Mouse (Mus musculus) kidney, postnatal 0 days (tissue): Measurements from ENCODE around the gene Olfr667. TPM values are rescaled to one million over a fixed set of nuclear protein-coding genes. Genes with fewer than 3 reads are reported as not detected.
"Not testable (repeated sequence)": the region's sequence is repeated elsewhere in the genome, so short reads cannot be mapped to it uniquely, and the experiment has no call there.

Experiments used
- ATAC-seq: fragments of 200-750 bp; cut with Nextera tagmentation; replicated peaks from 2 replicates; pipeline ENCODE4 v1.8.0; 2017; ENCODE audit warnings: low read depth, moderate number of reproducible peaks, moderate TSS enrichment, moderate library complexity; ENCODE audit not compliant: low FRiP score
- DNase-seq: peaks from one replicate; pipeline ENCODE4 v3.0.0-alpha.2; 2016; ENCODE audit warnings: low spot score
- H3K27ac ChIP-seq: fragments of 300-500 bp; sonication (generic); 2 replicates; pipeline ENCODE4 v1.5.1; 2014; ENCODE audit warnings: mild to moderate bottlenecking
- H3K27me3 ChIP-seq: fragments of 300-500 bp; sonication (generic); 2 replicates; pipeline ENCODE4 v1.6.1; 2014; ENCODE audit warnings: low read length, mixed read lengths; ENCODE audit not compliant: insufficient read depth
- H3K36me3 ChIP-seq: fragments of 300-500 bp; sonication (generic); 2 replicates; pipeline ENCODE4 v1.6.1; 2014; ENCODE audit warnings: low read length, mixed read lengths; ENCODE audit not compliant: insufficient read depth
- H3K4me1 ChIP-seq: fragments of 300-500 bp; sonication (generic); replicated peaks from 2 replicates; pipeline ENCODE4 v1.6.1; 2014; ENCODE audit warnings: antibody characterized with exemption, low read length, mixed read lengths; ENCODE audit not compliant: insufficient read depth
- H3K4me2 ChIP-seq: fragments of 300-500 bp; sonication (generic); 2 replicates; pipeline ENCODE4 v1.6.1; 2014; ENCODE audit warnings: mild to moderate bottlenecking, low read length, moderate library complexity, mixed read lengths
- H3K4me3 ChIP-seq: fragments of 300-500 bp; sonication (generic); replicated peaks from 2 replicates; pipeline ENCODE4 v1.5.1; 2014; ENCODE audit warnings: low read depth, low read length
- H3K9ac ChIP-seq: fragments of 300-500 bp; sonication (generic); 2 replicates; pipeline ENCODE4 v1.6.1; 2014; ENCODE audit warnings: low read depth, low read length
- H3K9me3 ChIP-seq: fragments of 300-500 bp; sonication (generic); replicated peaks from 2 replicates; pipeline ENCODE4 v1.6.1; 2016; ENCODE audit warnings: low read length, inconsistent platforms, mixed read lengths
- CTCF ChIP-seq: IDR thresholded peaks from 2 replicates; pipeline ENCODE4 v1.5.1; 2016; ENCODE audit warnings: antibody characterized with exemption, low read depth, mild to moderate bottlenecking, moderate library complexity
- WGBS: fragments of 180-500 bp; shearing (Covaris S2); extraction: QIAGEN DNeasy Blood & Tissue Kit; methylation state at CpG from one replicate; pipeline ENCODE4 v1.1.7; 2014; 5-methylcytosine and 5-hydroxymethylcytosine counted together
- polyA plus RNA-seq: library from polyadenylated mRNA; unstranded; fragments of >200 nt; fragmentation: Nextera tagmentation; extraction: Ambion mirVana; gene quantifications from 2 replicates; pipeline ENCODE4 v1.2.1, GENCODE M21; 2015

Gene Olfr667
- polyA plus RNA-seq, result not detected in 2 replicates

- Histone ChIP-seq H3K36me3 (no peaks in the 10 kb centered on the region), H3K9me3 (no peaks in the 10 kb centered on the region), H3K4me3 (no peak within 1 kb of the TSS), H3K4me1 (no peaks in the 10 kb centered on the region), H3K9ac (no peak within 1 kb of the TSS), H3K27me3 (no peaks in the 10 kb centered on the region), H3K4me2 (no peak within 1 kb of the TSS), H3K27ac (no peak within 1 kb of the TSS)
- TF ChIP-seq CTCF, result no peak
- ATAC-seq (no peak), DNase-seq (no peak)
- WGBS, result 94% methylated on average over 1 of the region's 1 CpGs
These were observed at the start of gene Olfr667 for GRCm38 (mm10) chr7:104921382-104921781. Gene Olfr667 (minus strand): TSS chr7:104921482.

- H3K4me2 ChIP-seq, result no peak within 1 kb of the TSS
- H3K9ac ChIP-seq, result no peak within 1 kb of the TSS
- H3K27me3 ChIP-seq, result no peaks in the 10 kb centered on the region
- no peak for TF ChIP-seq CTCF
- no peak for DNase-seq
- no peaks in the 10 kb centered on the region for H3K36me3 ChIP-seq
- no peak for ATAC-seq
- H3K9me3 ChIP-seq, result no peaks in the 10 kb centered on the region
- H3K4me1 ChIP-seq, result no peaks in the 10 kb centered on the region
- 13% methylated on average over 1 of the region's 1 CpGs for WGBS
- H3K4me3 ChIP-seq, result no peak within 1 kb of the TSS
- no peak within 1 kb of the TSS for H3K27ac ChIP-seq
These were observed 41.2 kb upstream of the Olfr667 start, which contains the start of gene Olfr670 for GRCm38 (mm10) chr7:104962520-104962919. Gene Olfr670 (minus strand): TSS chr7:104962620.

- not testable (repeated sequence) for H3K36me3 ChIP-seq, ATAC-seq, H3K27ac ChIP-seq, H3K9me3 ChIP-seq, H3K27me3 ChIP-seq, H3K4me3 ChIP-seq, DNase-seq, H3K4me1 ChIP-seq, H3K9ac ChIP-seq, H3K4me2 ChIP-seq
- 91% methylated on average over 16 of the region's 16 CpGs for WGBS
These were observed 29.0 kb upstream of the Olfr667 start for GRCm38 (mm10) chr7:104950234-104950633.

- H3K9ac ChIP-seq, result no peak within 1 kb of the TSS
- H3K27ac ChIP-seq, result no peak within 1 kb of the TSS
- no peaks in the 10 kb centered on the region for H3K36me3 ChIP-seq
- H3K4me2 ChIP-seq, result no peak within 1 kb of the TSS
- no peak for ATAC-seq
- no peak within 1 kb of the TSS for H3K4me3 ChIP-seq
- DNase-seq, result no peak
- no peaks in the 10 kb centered on the region for H3K4me1 ChIP-seq
- no peaks in the 10 kb centered on the region for H3K27me3 ChIP-seq
- 70% methylated on average over 1 of the region's 1 CpGs for WGBS
- TF ChIP-seq CTCF, result no peak
- H3K9me3 ChIP-seq, result no peaks in the 10 kb centered on the region
These were observed 12.7 kb upstream of the Olfr667 start, which contains the start of gene Olfr669 for GRCm38 (mm10) chr7:104933940-104934339. Gene Olfr669 (plus strand): TSS chr7:104934240.

GRCm38 (mm10) chr7:104927957-104928356, 6.7 kb upstream of the Olfr667 start, which contains the start of gene Olfr668:
Gene Olfr668 (minus strand): TSS chr7:104928057.
- TF ChIP-seq CTCF, result no peak
- H3K27ac ChIP-seq, result no peak within 1 kb of the TSS

GRCm38 (mm10) chr7:104895852-104896251, 25.4 kb downstream of the Olfr667 start, which contains the start of gene Olfr666:
Gene Olfr666 (minus strand): TSS chr7:104895952.
- H3K27me3 ChIP-seq, result no peaks in the 10 kb centered on the region
- H3K4me1 ChIP-seq, result no peaks in the 10 kb centered on the region
- H3K27ac ChIP-seq, result no peak within 1 kb of the TSS
- H3K9me3 ChIP-seq, result no peaks in the 10 kb centered on the region
- WGBS, result 81% methylated on average over 2 of the region's 2 CpGs
- H3K9ac ChIP-seq, result no peak within 1 kb of the TSS
- no peak within 1 kb of the TSS for H3K4me2 ChIP-seq
- no peak for TF ChIP-seq CTCF
- DNase-seq (no peak), ATAC-seq (no peak)
- no peaks in the 10 kb centered on the region for H3K36me3 ChIP-seq
- H3K4me3 ChIP-seq, result no peak within 1 kb of the TSS

More at GRCm38 (mm10) chr7:104927957-104928356, 6.7 kb upstream of the Olfr667 start, which contains the start of gene Olfr668:
- Histone ChIP-seq H3K9me3 (no peaks in the 10 kb centered on the region), H3K4me3 (no peak within 1 kb of the TSS), H3K4me2 (no peak within 1 kb of the TSS), H3K27me3 (no peaks in the 10 kb centered on the region), H3K4me1 (no peaks in the 10 kb centered on the region), H3K36me3 (no peaks in the 10 kb centered on the region), H3K9ac (no peak within 1 kb of the TSS)
- whole genome bisulfite sequencing, result 73% methylated on average over 1 of the region's 1 CpGs
- no peak for ATAC-seq
- no peak for DNase-seq

- WGBS, result 40% methylated on average over 1 of the region's 1 CpGs
- DNase-seq (no peak), ATAC-seq (no peak)
- no peaks in the 10 kb centered on the region for H3K27me3 ChIP-seq
- no peak within 1 kb of the TSS for H3K9ac ChIP-seq
- no peak within 1 kb of the TSS for H3K4me2 ChIP-seq
- no peak within 1 kb of the TSS for H3K27ac ChIP-seq
- H3K36me3 ChIP-seq, result no peaks in the 10 kb centered on the region
- no peaks in the 10 kb centered on the region for H3K4me1 ChIP-seq
- no peak for TF ChIP-seq CTCF
- H3K4me3 ChIP-seq, result no peak within 1 kb of the TSS
- no peaks in the 10 kb centered on the region for H3K9me3 ChIP-seq
These were observed 43.6 kb downstream of the Olfr667 start, which contains the start of gene Olfr665 for GRCm38 (mm10) chr7:104877731-104878130. Gene Olfr665 (plus strand): TSS chr7:104878031.

Other genes starting within 250 kb of the Olfr667 start
- gene Olfr661, start 235.0 kb downstream of the Olfr667 start, polyA plus RNA-seq, result not detected in 2 replicates
- gene Usp17le, start 144.0 kb downstream of the Olfr667 start, polyA plus RNA-seq, result not detected in 2 replicates
- not detected in 2 replicates for gene Usp17lb, start 78.9 kb downstream of the Olfr667 start, polyA plus RNA-seq
- gene Usp17la, start 64.5 kb downstream of the Olfr667 start, polyA plus RNA-seq, result not detected in 2 replicates
- gene Olfr665, start 43.5 kb downstream of the Olfr667 start, polyA plus RNA-seq, result not detected in 2 replicates
- gene Olfr666, start 25.5 kb downstream of the Olfr667 start, polyA plus RNA-seq, result not detected in 2 replicates
- gene Olfr668, start 6.6 kb upstream of the Olfr667 start, polyA plus RNA-seq, result not detected in 2 replicates
- not detected in 2 replicates for gene Olfr669, start 12.8 kb upstream of the Olfr667 start, polyA plus RNA-seq
- gene Olfr670, start 41.1 kb upstream of the Olfr667 start, polyA plus RNA-seq, result not detected in 2 replicates
- not detected in 2 replicates for gene Olfr671, start 57.6 kb upstream of the Olfr667 start, polyA plus RNA-seq
- gene Olfr672, start 80.5 kb upstream of the Olfr667 start, polyA plus RNA-seq, result not detected in 2 replicates
- gene Olfr675, start 107.0 kb upstream of the Olfr667 start, polyA plus RNA-seq, result not detected in 2 replicates
- gene Olfr676, start 111.2 kb upstream of the Olfr667 start, polyA plus RNA-seq, result not detected in 2 replicates
- gene Olfr677, start 129.9 kb upstream of the Olfr667 start, polyA plus RNA-seq, result not detected in 2 replicates
- not detected in 2 replicates for gene Olfr678, start 143.0 kb upstream of the Olfr667 start, polyA plus RNA-seq
- not detected in 2 replicates for gene Olfr679, start 159.7 kb upstream of the Olfr667 start, polyA plus RNA-seq
- gene Olfr680-ps1, start 171.3 kb upstream of the Olfr667 start, polyA plus RNA-seq, result not detected in 2 replicates
- gene Olfr681, start 195.4 kb upstream of the Olfr667 start, polyA plus RNA-seq, result not detected in 2 replicates
- not detected in 2 replicates for gene Olfr683, start 225.5 kb upstream of the Olfr667 start, polyA plus RNA-seq
- not detected in 2 replicates for gene Olfr684, start 242.2 kb upstream of the Olfr667 start, polyA plus RNA-seq